Mouse (Mus musculus) frontal cortex, postnatal 14 days (tissue): ENCODE measurements around the gene Cspg5.
A peak's percentile ranks its signal among the peaks of the same experiment; 100 is the strongest.

Experiments used
- DNase-seq, 2 experiments: peaks; one replicate each; pipeline ENCODE4 v3.0.0; 2022; ENCODE audit warnings: low spot score in 2 of 2

The Cspg5 gene

DNA sequence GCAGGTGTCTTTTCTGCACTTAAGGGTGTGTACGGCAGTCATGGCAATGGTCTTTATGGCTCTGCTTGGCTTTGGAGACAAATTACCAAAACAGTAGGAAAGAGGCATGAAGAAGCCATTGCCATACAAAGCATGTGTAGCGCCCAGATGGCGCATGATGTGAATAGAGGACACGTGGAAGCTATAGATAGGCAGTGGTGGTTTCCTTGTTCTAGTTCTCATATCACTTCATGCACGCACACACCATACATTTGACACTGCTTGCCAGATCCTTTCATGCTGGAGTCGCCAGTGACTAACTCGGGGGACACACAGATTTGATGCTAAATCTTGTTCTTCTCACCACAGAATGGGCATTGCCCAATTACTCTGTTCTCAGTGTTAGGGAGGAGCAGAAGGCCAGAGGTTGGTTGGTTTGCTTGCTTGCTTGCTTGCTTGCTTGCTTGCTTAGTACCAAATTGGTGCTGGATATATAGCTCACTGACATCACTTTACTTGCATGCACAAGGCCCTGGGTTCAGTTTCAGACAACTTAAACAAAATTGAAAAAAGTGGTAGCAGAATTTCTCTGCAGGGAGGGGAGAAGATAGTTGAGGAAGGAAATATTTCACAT, at the start of gene Cspg5:
Gene Cspg5 (plus strand): TSS at position 563 of the 613 bp plus-strand sequence.
- no peak for DNase-seq

DNA sequence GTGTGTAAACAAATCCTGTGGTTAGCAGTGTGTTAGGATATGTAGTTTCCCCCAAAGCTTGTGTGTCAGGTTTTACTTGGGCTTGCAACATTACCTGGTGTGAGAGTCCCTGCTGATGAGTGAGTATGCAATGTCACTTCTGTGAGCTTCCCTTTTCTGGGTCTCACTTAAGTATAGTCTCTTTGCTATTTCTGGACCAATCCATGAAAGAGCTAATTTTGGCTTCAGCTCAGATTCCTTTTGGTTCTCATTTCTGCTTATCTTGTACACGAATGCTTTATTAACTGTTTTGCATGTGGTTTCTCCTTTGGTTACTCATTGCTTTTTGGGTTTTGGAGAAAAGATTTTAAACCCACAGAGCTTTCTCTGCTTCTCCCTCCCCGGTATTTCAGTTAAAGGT, 43.7 kb upstream of the Cspg5 start:
- no peak for DNase-seq

DNA sequence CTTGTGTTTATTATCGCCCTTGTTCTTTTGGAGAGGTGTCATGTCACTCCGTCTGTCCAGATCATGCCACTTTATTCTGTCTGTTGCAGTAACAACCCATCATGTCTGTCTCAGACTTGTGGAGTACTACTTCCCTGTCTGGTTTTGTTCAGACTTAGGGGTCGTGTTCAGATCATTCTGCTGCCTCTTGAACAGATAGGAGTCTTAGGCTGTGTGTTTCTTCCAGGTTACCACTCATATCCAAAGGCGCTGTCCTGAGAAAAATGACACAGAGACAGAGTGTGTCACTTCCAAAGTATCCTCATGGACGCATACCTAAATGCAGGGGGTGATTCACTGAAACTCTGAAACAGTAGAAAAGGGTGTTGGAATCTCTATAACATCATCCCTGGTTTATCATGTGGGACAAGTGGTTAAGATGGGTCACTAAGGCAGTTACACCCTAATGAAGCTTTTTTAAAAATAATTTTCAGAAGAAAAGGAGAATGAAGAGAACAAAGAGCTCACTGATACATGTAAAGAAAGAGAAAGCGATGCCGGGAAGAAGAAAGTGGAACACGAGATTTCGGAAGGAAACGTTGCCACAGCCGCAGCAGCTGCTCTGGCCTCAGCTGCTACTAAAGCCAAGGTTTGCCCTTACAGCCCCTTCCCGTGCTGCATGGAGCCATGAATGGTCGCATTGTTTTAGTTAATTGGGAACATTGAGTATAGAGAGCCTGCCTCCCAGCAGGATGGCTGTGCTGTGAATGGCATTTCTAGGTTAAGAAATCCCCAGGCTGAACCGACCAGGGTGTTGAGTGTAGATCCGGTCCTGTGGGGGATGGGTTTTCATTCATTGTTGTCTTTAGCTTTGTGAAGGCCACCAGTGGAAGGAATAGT, 37.8 kb upstream of the Cspg5 start:
- peak; percentile 55 to 67 for DNase-seq

DNA sequence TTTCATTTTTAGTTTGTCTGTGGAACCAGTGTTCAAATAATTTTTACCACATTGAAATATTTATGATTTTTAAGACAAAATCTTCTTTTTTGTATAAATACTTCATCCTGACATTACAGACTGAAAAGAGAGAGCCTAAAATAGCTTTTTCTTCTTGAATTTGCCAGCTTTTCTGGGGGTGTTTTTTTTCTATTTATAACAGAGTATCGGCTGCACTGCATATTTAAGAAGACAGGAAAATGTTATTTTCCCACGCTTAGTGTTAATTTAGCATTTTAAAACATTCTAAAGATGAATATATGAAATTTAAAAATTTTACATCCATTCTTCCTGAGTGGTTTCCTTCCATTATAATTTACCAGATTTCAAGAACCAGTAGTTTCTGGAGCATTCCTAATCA, 37.1 kb upstream of the Cspg5 start:
- DNase-seq, result no peak

DNA sequence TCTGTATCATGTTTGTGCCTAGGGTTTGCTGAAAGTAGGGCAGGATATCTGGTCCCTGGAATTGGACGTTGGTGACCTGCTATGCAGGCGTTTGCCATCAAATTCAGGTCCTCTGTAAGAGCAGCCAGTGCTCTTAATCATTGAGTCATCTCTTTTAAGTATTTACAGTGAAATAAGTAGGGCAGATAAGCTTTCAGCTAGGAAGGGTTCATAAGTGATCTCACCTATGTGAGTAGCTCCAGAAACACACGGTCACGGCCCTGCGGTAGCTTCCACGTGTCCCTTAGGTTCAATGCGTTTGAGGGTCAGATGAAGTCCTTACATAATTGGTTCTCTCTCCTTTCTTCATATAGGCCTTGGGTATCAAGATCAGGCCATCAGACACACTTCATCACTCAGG, 35.3 kb upstream of the Cspg5 start:
- no peak for DNase-seq

DNA sequence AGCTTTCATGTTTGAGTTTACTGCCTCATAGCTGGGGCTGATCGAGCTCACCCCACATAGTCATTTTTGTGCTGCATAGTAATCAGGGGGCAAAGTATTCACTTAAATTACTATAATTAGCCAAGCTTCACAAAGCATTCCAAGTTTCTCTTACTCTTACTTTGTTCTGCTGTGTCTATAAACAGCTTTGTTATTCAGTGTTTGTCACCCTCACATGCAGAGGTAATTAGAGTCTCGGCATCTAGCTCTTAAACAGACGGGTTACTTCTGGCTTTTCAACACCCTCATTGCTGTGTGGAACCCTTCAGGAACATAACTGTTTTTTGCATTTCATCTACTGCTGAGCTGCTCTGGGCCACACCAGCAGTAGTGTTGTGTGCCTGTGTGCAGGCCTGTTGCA, 34.6 kb upstream of the Cspg5 start:
- DNase-seq, result no peak

- no peak for DNase-seq
Observed at GRCm38 (mm10) chr9:110224273-110224672, 19.3 kb upstream of the Cspg5 start.

DNA sequence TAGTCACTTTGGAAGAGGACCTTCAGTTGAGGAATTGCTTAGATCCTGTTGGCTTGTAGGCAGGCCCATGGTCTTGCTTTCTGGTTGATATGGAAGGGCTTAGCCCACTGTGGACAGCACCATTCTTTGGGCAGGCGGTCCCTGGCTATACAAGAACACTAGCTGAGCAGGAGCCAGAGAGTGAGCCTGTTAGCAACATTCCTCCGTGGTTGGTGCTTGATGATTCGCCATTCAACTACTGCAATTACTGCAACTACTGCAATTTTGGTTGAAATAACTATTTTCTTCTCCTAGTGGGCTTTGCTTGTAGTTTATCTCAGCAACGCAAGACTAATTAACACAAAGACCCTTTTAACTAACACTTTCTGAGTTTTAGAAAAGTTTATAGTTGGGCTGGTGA, 17.4 kb upstream of the Cspg5 start:
- DNase-seq, result no peak

DNA sequence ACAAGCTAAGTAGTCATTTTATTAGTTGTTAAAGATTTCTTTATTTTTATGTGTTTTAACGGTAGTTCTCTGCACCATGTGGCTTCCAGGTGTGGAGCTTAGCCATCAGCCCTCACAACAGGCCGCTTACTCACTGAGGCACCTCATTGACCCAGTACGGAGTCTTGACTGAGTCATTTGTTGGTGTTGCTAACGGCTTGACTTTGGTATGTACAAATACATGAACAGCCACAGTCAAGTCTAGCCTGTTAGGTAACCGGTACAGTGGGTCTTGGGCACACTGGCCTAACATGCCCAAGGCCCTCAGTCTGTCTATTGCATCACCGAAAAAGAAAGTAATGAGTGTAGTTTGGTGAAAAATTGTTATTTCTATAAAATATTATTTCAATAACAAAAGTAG, 14.9 kb upstream of the Cspg5 start:
- DNase-seq, result no peak

DNA sequence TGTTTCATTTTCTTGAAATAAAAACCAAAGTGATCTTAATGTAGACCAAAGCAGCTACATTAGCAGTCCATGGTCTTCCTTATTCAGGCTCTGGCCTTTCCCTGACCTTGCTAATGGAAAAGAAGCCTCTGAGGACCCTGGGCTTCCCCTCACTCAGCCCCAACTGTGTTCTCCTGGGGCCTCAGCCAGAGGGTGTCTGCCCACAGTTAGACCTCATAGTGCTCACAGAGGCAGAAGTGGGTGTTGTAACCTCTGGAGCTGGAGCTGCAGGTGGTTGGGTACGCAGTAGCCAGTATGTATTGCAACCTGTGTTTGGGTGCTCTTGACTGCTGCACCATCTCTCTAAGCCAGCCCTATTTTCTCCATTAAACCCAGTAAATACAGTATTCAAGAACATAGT, 14.5 kb upstream of the Cspg5 start:
- DNase-seq, result no peak

DNA sequence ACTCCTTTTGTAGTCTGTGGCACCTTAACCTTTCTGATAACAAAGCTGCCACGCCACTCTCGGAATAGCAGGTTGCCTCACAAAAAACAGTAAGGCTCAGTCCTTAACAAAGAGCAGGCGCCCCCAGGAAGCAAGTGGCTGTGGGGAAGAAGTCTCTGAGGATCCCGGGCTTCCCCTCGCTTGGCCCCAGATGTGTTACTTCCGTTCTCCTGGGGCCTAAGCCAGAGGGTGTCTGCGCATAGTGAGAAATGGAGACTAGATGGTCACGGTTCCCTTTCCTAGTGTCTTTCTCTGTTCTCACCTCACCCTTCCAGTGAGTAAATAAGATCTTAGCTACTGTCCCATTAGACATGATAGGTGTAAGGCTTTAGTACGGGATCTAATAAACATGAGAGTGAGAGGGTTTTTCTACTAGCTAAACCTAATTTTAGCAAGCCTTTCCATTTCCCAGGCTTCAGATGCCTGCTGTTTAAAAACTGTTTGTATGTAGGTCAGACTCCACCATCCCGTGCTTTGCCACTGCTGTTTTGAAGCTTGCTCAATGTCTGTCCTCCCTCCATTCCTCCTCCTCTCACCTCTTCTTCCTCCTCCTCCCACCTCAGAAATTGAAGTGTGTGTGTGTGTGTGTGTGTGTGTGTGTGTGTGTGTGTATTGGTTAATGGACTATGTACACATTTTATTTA, 13.9 kb upstream of the Cspg5 start:
- no peak for DNase-seq

DNA sequence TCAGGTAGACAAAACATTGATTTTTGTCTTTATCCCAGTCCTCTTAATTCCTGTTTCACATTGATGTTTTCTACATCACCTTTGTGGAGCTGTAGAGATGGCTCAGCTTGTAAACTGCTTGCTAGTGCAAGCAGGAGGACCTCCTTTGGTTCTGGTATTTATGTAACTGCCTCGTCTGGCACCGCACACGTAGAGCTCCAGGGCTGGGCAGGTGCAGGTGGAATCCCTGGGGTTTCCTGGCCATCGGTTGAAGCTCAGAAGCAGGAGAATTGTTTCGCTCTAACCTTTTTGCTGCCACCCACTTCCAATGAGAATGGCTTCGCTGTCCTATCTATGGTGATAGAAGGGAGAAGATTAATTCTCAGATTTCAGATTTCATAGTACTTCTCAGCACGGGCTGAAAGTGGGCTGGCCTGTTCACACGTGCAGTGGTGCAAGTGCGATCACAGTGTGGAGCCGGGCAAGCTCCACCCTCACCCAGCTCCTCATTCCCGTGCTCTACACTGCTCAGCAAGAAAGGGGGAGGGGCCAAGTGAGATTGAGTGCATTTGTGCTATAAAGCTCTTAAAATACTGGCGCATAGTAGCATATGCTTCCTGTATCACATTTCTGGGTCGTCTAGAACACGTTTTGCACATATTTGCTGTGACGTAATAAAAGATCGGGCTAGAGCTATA, 13.1 kb upstream of the Cspg5 start:
- no peak for DNase-seq

GRCm38 (mm10) chr9:110234962-110235361, 8.6 kb upstream of the Cspg5 start:
- no peak for DNase-seq

DNA sequence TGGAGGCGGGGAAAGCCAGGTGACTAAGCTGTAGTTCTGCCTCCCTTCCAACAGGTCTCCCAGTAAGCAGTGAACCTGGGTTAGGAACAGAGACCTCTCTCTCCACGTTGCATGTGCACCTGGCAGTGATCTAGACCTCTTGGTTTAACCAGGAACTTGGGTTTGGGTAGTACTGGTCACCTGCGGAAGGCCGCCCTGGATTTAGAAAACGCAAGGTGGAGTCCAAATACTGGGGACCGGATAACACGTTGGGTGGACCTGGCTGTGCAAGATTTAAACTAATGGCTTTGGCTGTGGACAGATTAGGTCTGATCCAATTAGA, 945 bp downstream of the Cspg5 start:
- DNase-seq, result no peak

DNA sequence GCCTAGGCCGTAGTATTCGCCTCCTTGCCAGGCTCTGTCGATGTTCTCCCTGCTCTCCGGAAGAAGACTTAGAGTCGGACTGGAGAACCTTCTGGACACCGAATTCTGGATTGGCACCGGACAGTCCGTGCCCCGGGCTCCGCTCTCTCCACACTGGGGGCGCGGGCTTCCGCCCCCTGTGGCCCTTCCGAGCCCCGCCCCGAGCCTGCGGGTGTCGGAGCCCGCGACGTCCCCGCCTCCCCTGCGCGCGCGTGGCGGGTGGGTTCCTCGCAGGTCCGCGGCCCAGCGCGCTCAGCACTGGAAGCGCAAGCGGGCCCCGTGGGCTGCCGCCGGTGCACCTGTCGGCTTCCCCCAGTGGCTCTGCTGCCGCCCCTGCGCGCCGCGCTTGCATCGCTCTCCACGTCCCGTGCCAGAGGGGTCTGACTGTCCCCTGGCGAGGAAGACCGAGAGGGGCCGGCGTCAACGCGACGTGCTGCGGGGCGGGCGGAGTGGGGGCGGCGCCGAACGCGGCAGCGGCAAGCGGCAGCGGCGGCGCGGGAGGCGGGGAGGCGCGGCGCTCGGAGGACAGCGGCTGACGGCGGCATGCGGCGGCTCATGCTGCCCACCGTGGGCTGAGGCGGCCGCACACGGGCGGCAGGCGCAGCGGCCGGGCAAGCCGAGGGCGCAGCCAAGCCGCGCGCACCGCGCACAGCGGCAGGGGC, 1.5 kb downstream of the Cspg5 start:
- DNase-seq, result peak; percentile 57 to 72

- peak; percentile 64 to 77 for DNase-seq
Observed at GRCm38 (mm10) chr9:110245590-110246320, 2.2 kb downstream of the Cspg5 start.

DNA sequence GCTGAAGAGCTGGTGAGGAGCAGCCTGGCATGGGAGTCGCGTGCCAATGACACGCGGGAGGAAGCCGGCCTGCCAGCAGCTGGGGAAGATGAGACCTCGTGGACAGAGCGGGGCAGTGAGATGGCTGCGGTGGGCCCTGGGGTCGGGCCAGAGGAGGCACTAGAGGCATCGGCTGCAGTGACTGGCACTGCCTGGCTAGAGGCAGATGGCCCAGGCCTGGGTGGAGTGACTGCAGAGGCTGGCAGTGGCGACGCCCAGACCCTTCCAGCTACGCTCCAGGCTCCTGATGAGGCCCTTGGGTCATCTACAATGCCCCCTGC, 2.7 kb downstream of the Cspg5 start:
- no peak for DNase-seq

DNA sequence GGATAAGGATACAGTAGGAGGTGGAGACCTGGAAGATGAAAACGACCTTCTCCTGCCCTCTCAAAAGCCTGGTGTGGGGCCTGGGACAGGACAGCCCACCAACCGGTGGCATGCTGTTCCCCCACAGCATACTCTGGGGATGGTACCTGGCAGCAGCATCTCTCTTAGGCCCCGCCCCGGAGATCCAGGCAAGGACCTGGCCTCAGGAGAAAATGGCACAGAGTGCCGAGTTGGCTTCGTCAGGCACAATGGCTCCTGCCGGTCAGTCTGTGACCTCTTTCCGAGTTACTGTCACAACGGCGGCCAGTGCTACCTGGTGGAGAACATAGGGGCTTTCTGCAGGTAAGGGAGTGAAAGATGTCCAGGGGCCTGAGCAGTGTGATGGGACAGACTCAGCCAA, 3.5 kb downstream of the Cspg5 start:
- no peak for DNase-seq

- DNase-seq, result no peak
Observed at GRCm38 (mm10) chr9:110248861-110249260, 5.3 kb downstream of the Cspg5 start.

- DNase-seq, result peak; percentile 52 to 55
Observed at GRCm38 (mm10) chr9:110249823-110250543, 6.4 kb downstream of the Cspg5 start.

GRCm38 (mm10) chr9:110250776-110251175, 7.2 kb downstream of the Cspg5 start:
- DNase-seq, result no peak
